8 mouse cellular contexts compared by ENCODE assay signal in genomic region chr3:108044394-108045140, GRCm38 (mm10). TPM values are rescaled to one million over a fixed set of nuclear protein-coding genes. Genes with fewer than 3 reads are reported as not detected.
DNase-seq lines count a peak whose midpoint lies in the region; ATAC-seq and TF ChIP-seq lines count a peak whose summit lies in the region.

Gene Gstm4, minus strand, starts transcription at chr3:108044894.

- peak within 1 kb of the TSS; percentile 45 for H3K4me3 ChIP-seq in embryonic facial prominence, embryonic 12.5 days
- peak within 1 kb of the TSS; percentile 46 for H3K4me3 ChIP-seq in intestine, postnatal 0 days (ENCODE audit: low read depth, low read length)
- H3K4me3 ChIP-seq in midbrain, embryonic 10.5 days: peak within 1 kb of the TSS; percentile 67

- peak; percentile 92 for ATAC-seq in embryonic facial prominence, embryonic 12.5 days (ENCODE audit: insufficient number of reproducible peaks, insufficient read depth, low FRiP score, low TSS enrichment)
- ATAC-seq in granulocyte monocyte progenitor cell, adult 5-6 weeks (replicated peaks; ENCODE audit: poor library complexity, severe bottlenecking): peak; percentile 87
- ATAC-seq in intestine, postnatal 0 days: peak; percentile 95

- TF ChIP-seq CTCF in intestine, postnatal 0 days (IDR thresholded peaks at IDR 0.05; ENCODE audit: low read depth): peak; percentile 47

- no peaks in the 10 kb centered on the region for H3K36me3 ChIP-seq in embryonic facial prominence, embryonic 12.5 days
- H3K36me3 ChIP-seq in intestine, postnatal 0 days (ENCODE audit: control insufficient read depth, insufficient read depth): no peaks in the 10 kb centered on the region
- H3K36me3 ChIP-seq in midbrain, embryonic 10.5 days: no peaks in the 10 kb centered on the region

- H3K4me2 ChIP-seq in embryonic facial prominence, embryonic 12.5 days (replicated peaks): peak within 1 kb of the TSS; percentile 73
- peak within 1 kb of the TSS; percentile 81 for H3K4me2 ChIP-seq in intestine, postnatal 0 days (replicated peaks; ENCODE audit: low read depth)

- H3K27ac ChIP-seq in embryonic facial prominence, embryonic 12.5 days: peak within 1 kb of the TSS; percentile 59; the same call in 1 of the 2 replicates
- H3K27ac ChIP-seq in intestine, postnatal 0 days (ENCODE audit: low read depth, low read length): peak within 1 kb of the TSS; percentile 76
- H3K27ac ChIP-seq in midbrain, embryonic 10.5 days (replicated peaks): peak within 1 kb of the TSS; percentile 80

- DNase-seq in adrenal gland, postnatal 36 days: peak; percentile 92
- DNase-seq in left cerebral cortex, postnatal 36 days (ENCODE audit: low spot score in 2 of 2): peak; percentile 88
- DNase-seq in midbrain, embryonic 10.5 days (ENCODE audit: low spot score): peak; percentile 79
- peak; percentile 81 to 86 for DNase-seq in right cerebral cortex, postnatal 36 days (ENCODE audit: low spot score in 2 of 2)
- DNase-seq in urinary bladder, postnatal 4 days (ENCODE audit: low spot score in 2 of 2): peak; percentile 83 to 87

- peak within 1 kb of the TSS; percentile 43 for H3K9ac ChIP-seq in embryonic facial prominence, embryonic 12.5 days
- peak within 1 kb of the TSS; percentile 64 for H3K9ac ChIP-seq in intestine, postnatal 0 days (ENCODE audit: low read depth, low read length)

- H3K4me1 ChIP-seq in embryonic facial prominence, embryonic 12.5 days: peaks cover 6% of the 10 kb centered on the region; the same call in 1 of the 2 replicates
- no peaks in the 10 kb centered on the region for H3K4me1 ChIP-seq in intestine, postnatal 0 days (replicated peaks; ENCODE audit: control insufficient read depth, insufficient read depth, low read length)
- H3K4me1 ChIP-seq in midbrain, embryonic 10.5 days: peaks cover 17% of the 10 kb centered on the region

- intact Hi-C loops in left cerebral cortex, postnatal 36 days (cut with DNase I): no loop called here

- no peaks in the 10 kb centered on the region for H3K27me3 ChIP-seq in embryonic facial prominence, embryonic 12.5 days
- no peaks in the 10 kb centered on the region for H3K27me3 ChIP-seq in intestine, postnatal 0 days (replicated peaks; ENCODE audit: control insufficient read depth, insufficient read depth, low read length)
- no peaks in the 10 kb centered on the region for H3K27me3 ChIP-seq in midbrain, embryonic 10.5 days (ENCODE audit: low read depth, poor library complexity, severe bottlenecking)

- H3K9me3 ChIP-seq in embryonic facial prominence, embryonic 12.5 days: no peaks in the 10 kb centered on the region
- no peaks in the 10 kb centered on the region for H3K9me3 ChIP-seq in intestine, postnatal 0 days (ENCODE audit: control insufficient read depth)
- H3K9me3 ChIP-seq in midbrain, embryonic 10.5 days (replicated peaks): no peaks in the 10 kb centered on the region

- 8% methylated on average over 29 of the region's 29 CpGs for WGBS in embryonic facial prominence, embryonic 12.5 days
- 4% methylated on average over 29 of the region's 29 CpGs for WGBS in intestine, postnatal 0 days
- 10% methylated on average over 29 of the region's 29 CpGs for WGBS in midbrain, embryonic 10.5 days

RNA-seq across cellular contexts. Expression of gene Gstm4, which starts in this region (rescaled TPM):
- total RNA-seq in adrenal gland, postnatal 36 days (2021): 10 to 100 TPM; 12.0 to 19.0 TPM
- 14.4 and 16.6 TPM in 2 replicates for polyA plus RNA-seq in embryonic facial prominence, embryonic 12.5 days (2016; fragmentation: Nextera tagmentation; extraction: Ambion mirVana)
- total RNA-seq in granulocyte monocyte progenitor cell, adult 5-6 weeks (2014; fragmentation: Nextera tagmentation): 21.7 and 31.2 TPM in 2 replicates
- 16.3 and 35.5 TPM in 2 replicates for total RNA-seq in granulocyte monocyte progenitor cell, adult 5-6 weeks (2017)
- polyA plus RNA-seq in intestine, postnatal 0 days (2015; fragmentation: Nextera tagmentation; extraction: Ambion mirVana): 28.4 and 30.5 TPM in 2 replicates
- 10 to 100 TPM in 1 of 2 experiments, 1 to 10 TPM in 1; 7.8 to 11.8 TPM for total RNA-seq in left cerebral cortex, postnatal 36 days (2021)
- polyA plus RNA-seq in midbrain, embryonic 10.5 days (2016; fragmentation: Nextera tagmentation; extraction: Ambion mirVana): 12.4 and 14.1 TPM in 2 replicates

Comparison
In these comparisons a context has a peak if more than half of its experiments do, and no peak if none do; other contexts are left out.
1. Peak in every context shown above with its lines: DNase-seq, ATAC-seq, H3K4me3 ChIP-seq and H3K27ac ChIP-seq.